17 mouse cellular contexts compared by ENCODE assay signal in the genomic region with DNA sequence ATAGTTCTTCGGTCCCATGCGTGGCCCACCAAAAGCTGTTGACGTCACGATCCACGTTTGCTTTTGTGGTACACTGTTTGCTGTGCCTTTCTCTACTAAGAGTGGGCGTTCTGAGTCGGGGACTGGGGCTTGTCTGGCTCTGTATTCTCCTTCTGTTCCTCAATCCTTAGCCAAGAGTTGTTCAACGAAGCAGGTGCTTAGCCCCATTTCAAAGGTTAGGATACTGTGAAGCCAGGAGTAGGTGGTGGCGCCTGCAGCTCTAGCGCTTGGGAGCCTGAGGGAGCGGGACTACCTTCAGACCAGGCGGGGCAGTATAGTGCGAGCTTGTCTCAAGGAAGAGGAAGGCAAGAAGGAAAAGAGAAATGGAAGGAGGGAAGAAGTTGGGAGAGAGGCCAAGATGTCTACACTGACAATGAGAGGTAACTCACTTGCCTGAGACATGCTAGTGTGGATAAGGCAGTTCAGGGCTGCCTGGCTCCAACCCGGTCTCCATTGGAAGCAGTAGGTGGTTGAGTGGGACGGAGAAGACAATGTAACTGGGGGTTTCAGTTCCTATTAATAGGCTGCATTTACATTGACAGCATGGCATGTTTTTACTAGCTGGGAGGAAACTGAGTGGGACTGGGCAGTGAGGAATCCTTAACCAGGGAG. TPM values are rescaled to one million over a fixed set of nuclear protein-coding genes. Genes with fewer than 3 reads are reported as not detected.
A peak's percentile ranks its signal among the peaks of the same experiment; 100 is the strongest.
DNase-seq lines count a peak whose midpoint lies in the region; ATAC-seq and TF ChIP-seq lines count a peak whose summit lies in the region.
"Had no signal": no experiment of that assay in that cellular context is flagged by ENCODE, and none has a peak within 500 bp of the region (broad histone marks: within the 10 kb centered on the region; RNA-seq: fewer than 3 reads in every experiment).

No protein-coding gene starts in this region.

- H3ac ChIP-seq in myocyte (ENCODE audit: control insufficient read depth, insufficient read length), result no peak overlapping the region

- no peaks in the 10 kb centered on the region for H3K36me3 ChIP-seq in forebrain, embryonic 12.5 days (replicated peaks)
- H3K36me3 ChIP-seq in forebrain, embryonic 14.5 days (ENCODE audit: control insufficient read depth, insufficient read depth, low read length), result no peaks in the 10 kb centered on the region
- no peaks in the 10 kb centered on the region for H3K36me3 ChIP-seq in hindbrain, embryonic 11.5 days (ENCODE audit: control insufficient read depth, insufficient read depth, low read length)
- H3K36me3 ChIP-seq in myocyte (ENCODE audit: control insufficient read depth, insufficient read depth), result no peaks in the 10 kb centered on the region
- no peaks in the 10 kb centered on the region for H3K36me3 ChIP-seq in intestine, embryonic 16.5 days (ENCODE audit: control insufficient read depth, insufficient read depth, low read length)
- H3K36me3 ChIP-seq: embryonic facial prominence, embryonic 13.5 days; liver, embryonic 13.5 days had no signal

- peaks cover 17% of the 10 kb centered on the region for H3K4me1 ChIP-seq in forebrain, embryonic 12.5 days
- H3K4me1 ChIP-seq in forebrain, embryonic 14.5 days (ENCODE audit: control insufficient read depth, insufficient read depth, low read length), result 0 out of 2 replicates have a peak, but pooled peaks cover 2% of the 10 kb centered on the region
- H3K4me1 ChIP-seq in hindbrain, embryonic 11.5 days (replicated peaks; ENCODE audit: control insufficient read depth, insufficient read depth, low read length), result peaks cover 4% of the 10 kb centered on the region
- no peaks in the 10 kb centered on the region for H3K4me1 ChIP-seq in intestine, embryonic 16.5 days (ENCODE audit: control insufficient read depth, insufficient read depth, low read length)
- H3K4me1 ChIP-seq: liver, embryonic 13.5 days had no signal

- 76% methylated on average over 15 of the region's 15 CpGs for WGBS in forebrain, embryonic 12.5 days
- WGBS in forebrain, embryonic 14.5 days, result 77% methylated on average over 15 of the region's 15 CpGs
- WGBS in hindbrain, embryonic 11.5 days, result 77% methylated on average over 15 of the region's 15 CpGs
- 80% methylated on average over 15 of the region's 15 CpGs for WGBS in intestine, embryonic 16.5 days

- intact Hi-C loops in left cerebral cortex, postnatal 14 days (cut with DNase I), result no loop called here
- intact Hi-C loops in left cerebral cortex, postnatal 4 days (cut with DNase I), result no loop called here

- H3K9ac ChIP-seq in forebrain, embryonic 12.5 days, result no peak overlapping the region
- H3K9ac ChIP-seq in forebrain, embryonic 14.5 days (ENCODE audit: low read length), result no peak overlapping the region
- no peak overlapping the region for H3K9ac ChIP-seq in hindbrain, embryonic 11.5 days (ENCODE audit: low read depth, low read length)
- H3K9ac ChIP-seq in intestine, embryonic 16.5 days (ENCODE audit: low read depth, low read length), result no peak overlapping the region
- H3K9ac ChIP-seq: embryonic facial prominence, embryonic 13.5 days; liver, embryonic 13.5 days had no signal

- no peaks in the 10 kb centered on the region for H3K9me3 ChIP-seq in forebrain, embryonic 12.5 days
- no peaks in the 10 kb centered on the region for H3K9me3 ChIP-seq in forebrain, embryonic 14.5 days (replicated peaks; ENCODE audit: control insufficient read depth, low read length)
- H3K9me3 ChIP-seq in hindbrain, embryonic 11.5 days (ENCODE audit: control insufficient read depth, low read length), result no peaks in the 10 kb centered on the region
- no peaks in the 10 kb centered on the region for H3K9me3 ChIP-seq in intestine, embryonic 16.5 days (ENCODE audit: control insufficient read depth, low read length)
- H3K9me3 ChIP-seq: embryonic facial prominence, embryonic 13.5 days; liver, embryonic 13.5 days had no signal

- TF ChIP-seq POLR2A in myocyte (IDR thresholded peaks at IDR 0.05; ENCODE audit: insufficient read length, low read depth), result no peak

- no peak overlapping the region for H3K27ac ChIP-seq in forebrain, embryonic 12.5 days
- no peak overlapping the region for H3K27ac ChIP-seq in forebrain, embryonic 14.5 days (ENCODE audit: low read depth, low read length)
- peak overlapping the region; percentile 72 for H3K27ac ChIP-seq in hindbrain, embryonic 11.5 days (ENCODE audit: low read depth, low read length)
- no peak overlapping the region for H3K27ac ChIP-seq in intestine, embryonic 16.5 days (ENCODE audit: low read length)
- H3K27ac ChIP-seq: embryonic facial prominence, embryonic 13.5 days; liver, embryonic 13.5 days had no signal

- no peaks in the 10 kb centered on the region for H3K79me2 ChIP-seq in myocyte (ENCODE audit: control insufficient read depth, insufficient read depth)

- no peak overlapping the region for H3K4me3 ChIP-seq in forebrain, embryonic 12.5 days (replicated peaks)
- no peak overlapping the region for H3K4me3 ChIP-seq in forebrain, embryonic 14.5 days (ENCODE audit: low read depth, low read length)
- no peak overlapping the region for H3K4me3 ChIP-seq in hindbrain, embryonic 11.5 days (ENCODE audit: low read depth, low read length)
- no peak overlapping the region for H3K4me3 ChIP-seq in myocyte
- H3K4me3 ChIP-seq in intestine, embryonic 16.5 days (ENCODE audit: low read length), result no peak overlapping the region
- H3K4me3 ChIP-seq: embryonic facial prominence, embryonic 13.5 days; liver, embryonic 13.5 days had no signal

- peak overlapping the region; percentile 13; the same call in 1 of the 2 replicates for H3K4me2 ChIP-seq in forebrain, embryonic 12.5 days
- H3K4me2 ChIP-seq in forebrain, embryonic 14.5 days (ENCODE audit: low read length), result no peak overlapping the region
- H3K4me2 ChIP-seq in hindbrain, embryonic 11.5 days (replicated peaks; ENCODE audit: low read depth, low read length), result peak overlapping the region; percentile 17; the same call in 1 of the 2 replicates
- peak overlapping the region; percentile 66 for H3K4me2 ChIP-seq in myocyte (ENCODE audit: low read depth)
- no peak overlapping the region for H3K4me2 ChIP-seq in intestine, embryonic 16.5 days (ENCODE audit: low read depth, low read length)
- H3K4me2 ChIP-seq: embryonic facial prominence, embryonic 13.5 days; liver, embryonic 13.5 days had no signal

- no peak for ATAC-seq in forebrain, embryonic 12.5 days (ENCODE audit: low FRiP score)
- ATAC-seq in forebrain, embryonic 14.5 days, result no peak
- peak; percentile 23; the same call in 1 of the 2 replicates for ATAC-seq in hindbrain, embryonic 11.5 days (ENCODE audit: low FRiP score)
- ATAC-seq in intestine, embryonic 16.5 days, result no peak

- H3K27me3 ChIP-seq in forebrain, embryonic 12.5 days, result no peaks in the 10 kb centered on the region
- H3K27me3 ChIP-seq in forebrain, embryonic 14.5 days (replicated peaks; ENCODE audit: control insufficient read depth, insufficient read depth, low read length), result no peaks in the 10 kb centered on the region
- H3K27me3 ChIP-seq in hindbrain, embryonic 11.5 days (ENCODE audit: control insufficient read depth, insufficient read depth, low read length), result no peaks in the 10 kb centered on the region
- H3K27me3 ChIP-seq in myocyte (ENCODE audit: control insufficient read depth, insufficient read depth, insufficient read length), result no peaks in the 10 kb centered on the region
- no peaks in the 10 kb centered on the region for H3K27me3 ChIP-seq in intestine, embryonic 16.5 days (replicated peaks; ENCODE audit: control insufficient read depth, insufficient read depth, low read length)
- H3K27me3 ChIP-seq: embryonic facial prominence, embryonic 13.5 days; liver, embryonic 13.5 days had no signal

- no peak for DNase-seq in forebrain, embryonic 14.5 days (ENCODE audit: low spot score)
- DNase-seq in left cerebral cortex, postnatal 14 days (ENCODE audit: low spot score in 2 of 2), result peak; percentile 33 to 56
- no peak for DNase-seq in left cerebral cortex, postnatal 4 days
- DNase-seq in hindbrain, embryonic 11.5 days (ENCODE audit: low spot score), result peak; percentile 19
- DNase-seq in embryo, embryonic 11 days, result no peak
- DNase-seq: adrenal gland, postnatal 14 days; cerebellum, adult 8-10 months; liver, embryonic 13.5 days; lung, postnatal 36 days; thymus, adult 2 months had no signal

RNA-seq across cellular contexts. Expression of a gene that starts 9.0 kb away (rescaled TPM):
- not detected in 2 replicates for polyA plus RNA-seq in forebrain, embryonic 12.5 days (2016; fragmentation: Nextera tagmentation; extraction: Ambion mirVana)
- polyA plus RNA-seq in forebrain, embryonic 14.5 days (2014; fragmentation: Nextera tagmentation; extraction: Ambion mirVana), result 0.06 TPM in 1 of 2 replicates, not detected in the other
- under 1 TPM; 0.68 to 0.79 TPM for total RNA-seq in left cerebral cortex, postnatal 14 days (2021)
- total RNA-seq in left cerebral cortex, postnatal 4 days (2021), result under 1 TPM; 0.26 to 0.36 TPM
- 0.06 and 0.20 TPM in 2 replicates for polyA plus RNA-seq in hindbrain, embryonic 11.5 days (2014; fragmentation: Nextera tagmentation; extraction: Ambion mirVana)
- polyA plus RNA-seq in myocyte (2012; fragmentation: generic; extraction: Trizol), result 55.4 TPM
- polyA plus RNA-seq in intestine, embryonic 16.5 days (2015; fragmentation: Nextera tagmentation; extraction: Ambion mirVana), result 0.10 TPM in 2 replicates
- total RNA-seq: neutrophil, adult 5-6 weeks had no signal
- polyA plus RNA-seq: embryonic facial prominence, embryonic 13.5 days; liver, embryonic 13.5 days had no signal

RNA-seq across cellular contexts. Expression of a gene that starts 9.9 kb away (rescaled TPM):
- 1.1 and 1.5 TPM in 2 replicates for polyA plus RNA-seq in forebrain, embryonic 12.5 days (2016; fragmentation: Nextera tagmentation; extraction: Ambion mirVana)
- polyA plus RNA-seq in forebrain, embryonic 14.5 days (2014; fragmentation: Nextera tagmentation; extraction: Ambion mirVana), result 0.28 and 0.36 TPM in 2 replicates
- total RNA-seq in left cerebral cortex, postnatal 14 days (2021), result under 1 TPM; 0.55 to 0.72 TPM
- 1 to 10 TPM; 1.5 to 2.4 TPM for total RNA-seq in left cerebral cortex, postnatal 4 days (2021)
- 0.67 and 0.97 TPM in 2 replicates for polyA plus RNA-seq in hindbrain, embryonic 11.5 days (2014; fragmentation: Nextera tagmentation; extraction: Ambion mirVana)
- polyA plus RNA-seq in myocyte (2012; fragmentation: generic; extraction: Trizol), result 0.07 TPM
- 0.66 and 0.81 TPM in 2 replicates for polyA plus RNA-seq in intestine, embryonic 16.5 days (2015; fragmentation: Nextera tagmentation; extraction: Ambion mirVana)
- total RNA-seq: adrenal gland, postnatal 14 days; neutrophil, adult 5-6 weeks had no signal

RNA-seq across cellular contexts. Expression of a gene that starts 24.4 kb away (rescaled TPM):
- polyA plus RNA-seq in forebrain, embryonic 12.5 days (2016; fragmentation: Nextera tagmentation; extraction: Ambion mirVana), result not detected in 2 replicates
- polyA plus RNA-seq in forebrain, embryonic 14.5 days (2014; fragmentation: Nextera tagmentation; extraction: Ambion mirVana), result not detected in 2 replicates
- not detected for total RNA-seq in left cerebral cortex, postnatal 14 days (2021)
- total RNA-seq in left cerebral cortex, postnatal 4 days (2021), result not detected
- polyA plus RNA-seq in hindbrain, embryonic 11.5 days (2014; fragmentation: Nextera tagmentation; extraction: Ambion mirVana), result not detected in 2 replicates
- not detected for polyA plus RNA-seq in myocyte (2012; fragmentation: generic; extraction: Trizol)
- not detected in 2 replicates for polyA plus RNA-seq in intestine, embryonic 16.5 days (2015; fragmentation: Nextera tagmentation; extraction: Ambion mirVana)
- total RNA-seq: adrenal gland, postnatal 14 days; layer of hippocampus, adult 8-10 months; neutrophil, adult 5-6 weeks had no signal
- polyA plus RNA-seq: frontal cortex, adult 2 months; liver, embryonic 13.5 days had no signal

RNA-seq across cellular contexts. Expression of a gene that starts 26.0 kb away (rescaled TPM):
- polyA plus RNA-seq in forebrain, embryonic 12.5 days (2016; fragmentation: Nextera tagmentation; extraction: Ambion mirVana), result 19.0 and 19.1 TPM in 2 replicates
- polyA plus RNA-seq in forebrain, embryonic 14.5 days (2014; fragmentation: Nextera tagmentation; extraction: Ambion mirVana), result 4.7 and 6.5 TPM in 2 replicates
- total RNA-seq in left cerebral cortex, postnatal 14 days (2021), result 1 to 10 TPM; 8.1 to 9.1 TPM
- total RNA-seq in left cerebral cortex, postnatal 4 days (2021), result 10 to 100 TPM; 13.6 TPM
- polyA plus RNA-seq in hindbrain, embryonic 11.5 days (2014; fragmentation: Nextera tagmentation; extraction: Ambion mirVana), result 8.3 and 8.9 TPM in 2 replicates
- 8.8 TPM for polyA plus RNA-seq in myocyte (2012; fragmentation: generic; extraction: Trizol)
- polyA plus RNA-seq in intestine, embryonic 16.5 days (2015; fragmentation: Nextera tagmentation; extraction: Ambion mirVana), result 12.5 and 15.7 TPM in 2 replicates

RNA-seq across cellular contexts. Expression of a gene that starts 26.3 kb away (rescaled TPM):
- polyA plus RNA-seq in forebrain, embryonic 12.5 days (2016; fragmentation: Nextera tagmentation; extraction: Ambion mirVana), result 53.4 and 59.0 TPM in 2 replicates
- 40.8 and 48.8 TPM in 2 replicates for polyA plus RNA-seq in forebrain, embryonic 14.5 days (2014; fragmentation: Nextera tagmentation; extraction: Ambion mirVana)
- 1 to 10 TPM; 8.6 to 9.5 TPM for total RNA-seq in left cerebral cortex, postnatal 14 days (2021)
- total RNA-seq in left cerebral cortex, postnatal 4 days (2021), result 1 to 10 TPM; 7.2 to 9.3 TPM
- polyA plus RNA-seq in hindbrain, embryonic 11.5 days (2014; fragmentation: Nextera tagmentation; extraction: Ambion mirVana), result 49.4 and 50.8 TPM in 2 replicates
- polyA plus RNA-seq in myocyte (2012; fragmentation: generic; extraction: Trizol), result 11.1 TPM
- polyA plus RNA-seq in intestine, embryonic 16.5 days (2015; fragmentation: Nextera tagmentation; extraction: Ambion mirVana), result 57.7 and 68.3 TPM in 2 replicates

Comparison
In these comparisons a context has a peak if more than half of its experiments do, and no peak if none do; other contexts are left out.
1. H3K4me2 ChIP-seq: peak in forebrain, embryonic 12.5 days (single experiment), hindbrain, embryonic 11.5 days (single experiment) and myocyte (single experiment); none in forebrain, embryonic 14.5 days (single experiment) and intestine, embryonic 16.5 days (single experiment).
2. DNase-seq: peak in left cerebral cortex, postnatal 14 days (2 of 2) and hindbrain, embryonic 11.5 days (single experiment); none in forebrain, embryonic 14.5 days (single experiment), left cerebral cortex, postnatal 4 days (single experiment) and embryo, embryonic 11 days (single experiment).
3. RNA of a gene that starts 9.0 kb away (polyA plus RNA-seq): 55.4 TPM in myocyte (single experiment); 0.06 to 0.20 TPM in hindbrain, embryonic 11.5 days, 0.10 TPM in intestine, embryonic 16.5 days, 0.06 TPM in forebrain, embryonic 14.5 days and not detected in forebrain, embryonic 12.5 days; every median in the first group is over 10 times any median in the second.